Comparison of ENCODE assay signal across 7 mouse cellular contexts in the genomic region with DNA sequence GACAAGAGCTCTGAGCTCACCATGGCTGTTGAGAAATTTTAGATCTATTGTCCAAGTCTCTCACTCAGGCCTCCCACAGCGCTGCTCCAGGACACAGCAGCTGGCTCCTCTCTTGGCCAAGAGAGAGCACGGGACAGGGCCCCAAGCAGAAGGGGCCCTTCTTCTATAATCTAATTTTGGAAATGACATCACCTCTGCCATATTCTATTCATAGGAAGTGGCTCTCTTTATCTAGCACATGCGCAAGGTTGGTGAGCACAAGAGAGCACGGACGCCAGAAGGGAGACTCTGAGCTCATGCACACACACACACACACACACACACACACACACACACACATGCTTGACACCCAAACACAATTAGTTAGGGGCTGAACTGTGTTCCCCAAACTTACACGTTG. TPM values are rescaled to one million over a fixed set of nuclear protein-coding genes. Genes with fewer than 3 reads are reported as not detected.
DNase-seq lines count a peak whose midpoint lies in the region; ATAC-seq and TF ChIP-seq lines count a peak whose summit lies in the region.

No protein-coding gene starts in this region.

- no peak for TF ChIP-seq POLR2A in thymus, adult 2 months (IDR thresholded peaks at IDR 0.05; ENCODE audit: control insufficient read depth, extremely low read depth, insufficient read depth, low read length, poor library complexity)

- no peak overlapping the region for H3K4me3 ChIP-seq in thymus, adult 2 months (ENCODE audit: control insufficient read depth, insufficient read depth, low read length)

- 55% methylated on average over 6 of the region's 6 CpGs for WGBS in thymus, adult 2 months

- H3K4me1 ChIP-seq in thymus, adult 2 months (replicated peaks; ENCODE audit: control insufficient read depth, insufficient read depth, low read length) = peaks cover 32% of the 10 kb centered on the region

- intact Hi-C loops in gastrocnemius, postnatal 14 days (cut with DNase I; ENCODE audit: low total_unique reads) = loop anchor here (10.0 kb wide), 1 partner anchor 112 kb away; no protein-coding TSS in a partner anchor

- peak; percentile 44 for DNase-seq in CD4-positive helper T cell, adult 2 months (ENCODE audit: low read depth, low spot score)
- DNase-seq in gastrocnemius, postnatal 14 days = peak; percentile 44
- peak; percentile 40 to 48 for DNase-seq in kidney, postnatal 4 days
- peak; percentile 81 for DNase-seq in retina, postnatal 1 day
- no peak for DNase-seq in spleen, postnatal 14 days (ENCODE audit: low spot score in 2 of 2)
- no peak for DNase-seq in thymus, adult 2 months

- TF ChIP-seq CTCF in thymus, adult 2 months (IDR thresholded peaks at IDR 0.05; ENCODE audit: borderline replicate concordance, control insufficient read depth, extremely low read depth, insufficient read depth, low read length, poor library complexity) = no peak

- no peaks in the 10 kb centered on the region for H3K36me3 ChIP-seq in thymus, adult 2 months (ENCODE audit: control insufficient read depth, insufficient read depth, low read length)

- H3K27ac ChIP-seq in thymus, adult 2 months (ENCODE audit: control insufficient read depth, insufficient read depth, low read length) = no peak overlapping the region

- H3K27me3 ChIP-seq in thymus, adult 2 months (ENCODE audit: control insufficient read depth, insufficient read depth, low read length) = no peaks in the 10 kb centered on the region

- peak; percentile 43 for ATAC-seq in CD4-positive, CD25-positive, alpha-beta regulatory T cell, adult 4 months

RNA-seq across cellular contexts. Expression of a gene that starts 31.5 kb away (rescaled TPM):
- polyA plus RNA-seq in CD4-positive, CD25-positive, alpha-beta regulatory T cell, adult 4 months (2017; shearing (Covaris generic)) = 10 to 100 TPM; 22.4 to 32.8 TPM
- total RNA-seq in gastrocnemius, postnatal 14 days (2021) = 1 to 10 TPM; 4.6 to 6.6 TPM
- 7.2 and 7.6 TPM in 2 replicates for polyA plus RNA-seq in thymus, adult 2 months (2012; rRNA removed)

Comparison
In these comparisons a context has a peak if more than half of its experiments do, and no peak if none do; other contexts are left out.
1. DNase-seq: peak in CD4-positive helper T cell, adult 2 months (single experiment), gastrocnemius, postnatal 14 days (single experiment), kidney, postnatal 4 days (2 of 2) and retina, postnatal 1 day (single experiment); none in spleen, postnatal 14 days (0 of 2) and thymus, adult 2 months (single experiment).